Mouse (Mus musculus): ENCODE data around the gene Ncoa7. TPM values are rescaled to one million over a fixed set of nuclear protein-coding genes. Genes with fewer than 3 reads are reported as not detected.

The Ncoa7 gene
- total and polyA plus RNA-seq, 2 experiments from 2014 or later = 1.3 to 6.5 TPM

DNA sequence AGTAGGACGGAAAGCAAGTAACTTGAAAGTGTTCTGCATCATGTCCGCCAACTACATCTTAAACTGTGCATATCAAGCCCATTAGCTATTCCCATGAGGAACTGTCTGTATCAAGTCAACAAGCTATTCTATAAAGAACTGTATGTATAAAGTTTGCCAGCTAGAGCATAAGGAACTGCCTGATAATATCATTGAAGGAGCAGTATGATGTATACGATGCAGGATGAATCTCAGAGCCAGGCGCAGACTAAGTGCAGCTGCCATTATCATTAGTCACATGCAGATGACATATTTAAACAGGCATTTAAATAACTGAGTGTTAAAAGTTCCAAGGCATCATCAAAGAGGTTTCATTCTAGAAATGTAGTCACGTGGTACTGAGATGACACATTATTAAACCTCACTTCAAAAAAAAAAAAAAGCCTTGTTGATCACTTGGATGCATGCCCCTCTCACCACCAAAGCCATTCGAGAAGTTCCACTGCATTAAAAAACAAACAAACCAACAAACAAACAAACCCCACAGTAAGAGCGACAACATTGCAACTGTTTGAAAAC is 93.2 kb downstream of the Ncoa7 start:
- no peak for DNase-seq (ENCODE audit: low spot score)
- no peak overlapping the region for H3K27ac ChIP-seq (ENCODE audit: low read depth)
- WGBS = 77% methylated on average over 7 of the region's 7 CpGs
- H3K4me2 ChIP-seq (ENCODE audit: low read depth, low read length) = no peak overlapping the region
- H3K4me1 ChIP-seq (ENCODE audit: control insufficient read depth, insufficient read depth) = no peaks in the 10 kb centered on the region
- TF ChIP-seq CTCF (IDR thresholded peaks at IDR 0.05; ENCODE audit: low read depth) (no peak), EP300 (IDR thresholded peaks at IDR 0.05; ENCODE audit: low read depth) (no peak)
- no peak for ATAC-seq (ENCODE audit: insufficient read depth, low read depth)
- no peak overlapping the region for H3K9ac ChIP-seq (replicated peaks; ENCODE audit: low read depth, low read length)
- H3K9me3 ChIP-seq (replicated peaks; ENCODE audit: control insufficient read depth, low read length) = no peaks in the 10 kb centered on the region
- no peak overlapping the region for H3K4me3 ChIP-seq (ENCODE audit: low read depth, low read length)
- no peaks in the 10 kb centered on the region for H3K27me3 ChIP-seq (ENCODE audit: control insufficient read depth, insufficient read depth, low read length)
- no peaks in the 10 kb centered on the region for H3K36me3 ChIP-seq (replicated peaks; ENCODE audit: control insufficient read depth, insufficient read depth, low read length)

DNA sequence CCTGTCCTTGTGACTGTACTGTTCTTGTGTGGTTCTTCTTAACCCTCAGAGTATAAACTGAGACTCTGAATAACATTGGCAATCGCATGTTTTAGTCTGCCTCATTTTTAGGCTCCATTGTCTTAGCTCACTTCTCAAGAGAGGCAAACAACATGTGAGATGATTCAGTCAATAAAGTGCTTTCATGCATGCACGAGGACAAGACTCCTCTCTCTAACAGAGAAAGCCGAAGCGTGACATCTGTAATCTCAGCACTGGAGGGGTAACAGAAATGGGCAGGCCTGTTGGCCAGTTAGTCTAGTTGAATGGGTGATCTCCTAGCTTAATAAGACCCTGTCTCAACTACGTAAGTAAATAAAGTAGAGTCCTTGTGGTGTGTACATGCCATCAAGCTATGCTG is 95.1 kb downstream of the Ncoa7 start:
- no peak for TF ChIP-seq CTCF (IDR thresholded peaks at IDR 0.05; ENCODE audit: low read depth)
- TF ChIP-seq EP300 (IDR thresholded peaks at IDR 0.05; ENCODE audit: low read depth) = no peak
- ATAC-seq (ENCODE audit: insufficient read depth, low read depth) = no peak
- Histone ChIP-seq H3K4me3 (ENCODE audit: low read depth, low read length) (no peak overlapping the region), H3K4me2 (ENCODE audit: low read depth, low read length) (no peak overlapping the region), H3K4me1 (ENCODE audit: control insufficient read depth, insufficient read depth) (no peaks in the 10 kb centered on the region), H3K9ac (replicated peaks; ENCODE audit: low read depth, low read length) (no peak overlapping the region), H3K36me3 (replicated peaks; ENCODE audit: control insufficient read depth, insufficient read depth, low read length) (0 out of 2 replicates have a peak, but pooled peaks cover 9% of the 10 kb centered on the region), H3K9me3 (replicated peaks; ENCODE audit: control insufficient read depth, low read length) (no peaks in the 10 kb centered on the region), H3K27me3 (ENCODE audit: control insufficient read depth, insufficient read depth, low read length) (no peaks in the 10 kb centered on the region), H3K27ac (ENCODE audit: low read depth) (no peak overlapping the region)
- DNase-seq (ENCODE audit: low spot score) = no peak
- 91% methylated on average over 5 of the region's 5 CpGs for WGBS

DNA sequence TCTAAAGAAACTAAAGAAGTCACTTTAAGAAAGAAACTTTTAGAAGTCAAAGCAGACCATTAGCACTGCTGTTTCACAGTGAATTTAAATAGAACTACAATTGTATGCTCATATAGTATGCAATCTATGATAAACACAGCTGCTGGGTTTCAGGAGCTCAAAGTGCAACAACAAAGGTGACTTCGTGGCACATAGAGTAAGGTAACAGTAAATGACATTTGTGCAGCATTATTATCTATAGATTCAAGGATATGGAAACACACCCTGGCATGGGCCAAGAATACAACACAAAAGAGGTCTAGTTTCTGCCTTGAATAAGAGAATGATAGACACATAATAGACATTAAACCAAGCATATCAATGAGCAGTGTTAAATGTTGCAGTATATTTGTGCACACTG is 100.5 kb downstream of the Ncoa7 start:
- Histone ChIP-seq H3K4me2 (ENCODE audit: low read depth, low read length) (no peak overlapping the region), H3K4me3 (ENCODE audit: low read depth, low read length) (no peak overlapping the region), H3K36me3 (replicated peaks; ENCODE audit: control insufficient read depth, insufficient read depth, low read length) (0 out of 2 replicates have a peak, but pooled peaks cover 16% of the 10 kb centered on the region), H3K27ac (ENCODE audit: low read depth) (no peak overlapping the region), H3K9ac (replicated peaks; ENCODE audit: low read depth, low read length) (no peak overlapping the region), H3K4me1 (ENCODE audit: control insufficient read depth, insufficient read depth) (no peaks in the 10 kb centered on the region), H3K9me3 (replicated peaks; ENCODE audit: control insufficient read depth, low read length) (no peaks in the 10 kb centered on the region), H3K27me3 (ENCODE audit: control insufficient read depth, insufficient read depth, low read length) (no peaks in the 10 kb centered on the region)
- no peak for DNase-seq (ENCODE audit: low spot score)
- 90% methylated on average over 1 of the region's 1 CpGs for WGBS
- ATAC-seq (ENCODE audit: insufficient read depth, low read depth) = no peak
- TF ChIP-seq CTCF (IDR thresholded peaks at IDR 0.05; ENCODE audit: low read depth) = no peak
- TF ChIP-seq EP300 (IDR thresholded peaks at IDR 0.05; ENCODE audit: low read depth) = no peak

DNA sequence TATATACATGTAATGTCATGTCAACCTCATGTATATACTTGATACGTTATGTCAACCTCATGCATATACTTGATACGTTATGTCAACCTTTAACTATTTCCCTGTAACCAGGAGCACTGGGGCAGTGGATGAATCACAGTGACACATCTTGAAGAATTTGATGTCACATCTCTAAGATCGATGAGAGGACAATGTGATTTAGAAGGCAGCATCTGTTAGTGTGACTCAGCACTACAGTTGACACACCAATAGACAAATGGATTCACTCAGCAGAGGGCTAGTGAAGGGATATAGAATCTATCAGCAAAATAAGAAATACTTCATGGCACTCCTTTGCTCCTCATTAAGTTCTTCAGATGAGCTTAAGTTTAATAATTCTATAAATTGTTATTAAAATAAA is 116.3 kb downstream of the Ncoa7 start:
- WGBS = 86% methylated on average over 3 of the region's 3 CpGs
- H3K4me1 ChIP-seq (ENCODE audit: control insufficient read depth, insufficient read depth) = no peaks in the 10 kb centered on the region
- no peaks in the 10 kb centered on the region for H3K27me3 ChIP-seq (ENCODE audit: control insufficient read depth, insufficient read depth, low read length)
- H3K4me2 ChIP-seq (ENCODE audit: low read depth, low read length) = no peak overlapping the region
- no peak overlapping the region for H3K27ac ChIP-seq (ENCODE audit: low read depth)
- no peak for ATAC-seq (ENCODE audit: insufficient read depth, low read depth)
- no peaks in the 10 kb centered on the region for H3K9me3 ChIP-seq (replicated peaks; ENCODE audit: control insufficient read depth, low read length)
- H3K4me3 ChIP-seq (ENCODE audit: low read depth, low read length) = no peak overlapping the region
- no peak for TF ChIP-seq EP300 (IDR thresholded peaks at IDR 0.05; ENCODE audit: low read depth)
- no peak for TF ChIP-seq CTCF (IDR thresholded peaks at IDR 0.05; ENCODE audit: low read depth)
- peaks cover 16% of the 10 kb centered on the region for H3K36me3 ChIP-seq (replicated peaks; ENCODE audit: control insufficient read depth, insufficient read depth, low read length)
- no peak for DNase-seq (ENCODE audit: low spot score)
- H3K9ac ChIP-seq (replicated peaks; ENCODE audit: low read depth, low read length) = no peak overlapping the region

GRCm38 (mm10) chr10:30683449-30683848 is 119.7 kb downstream of the Ncoa7 start:
- Histone ChIP-seq H3K9ac (replicated peaks; ENCODE audit: low read depth, low read length) (no peak overlapping the region), H3K27ac (ENCODE audit: low read depth) (no peak overlapping the region), H3K36me3 (replicated peaks; ENCODE audit: control insufficient read depth, insufficient read depth, low read length) (no peaks in the 10 kb centered on the region), H3K4me1 (ENCODE audit: control insufficient read depth, insufficient read depth) (no peaks in the 10 kb centered on the region), H3K4me3 (ENCODE audit: low read depth, low read length) (no peak overlapping the region), H3K4me2 (ENCODE audit: low read depth, low read length) (no peak overlapping the region), H3K27me3 (ENCODE audit: control insufficient read depth, insufficient read depth, low read length) (no peaks in the 10 kb centered on the region), H3K9me3 (replicated peaks; ENCODE audit: control insufficient read depth, low read length) (no peaks in the 10 kb centered on the region)
- ATAC-seq (ENCODE audit: insufficient read depth, low read depth) (no peak), DNase-seq (ENCODE audit: low spot score) (no peak)
- TF ChIP-seq CTCF (IDR thresholded peaks at IDR 0.05; ENCODE audit: low read depth) = no peak
- TF ChIP-seq EP300 (IDR thresholded peaks at IDR 0.05; ENCODE audit: low read depth) = no peak
- 86% methylated on average over 4 of the region's 4 CpGs for WGBS

- ATAC-seq (ENCODE audit: insufficient read depth, low read depth) (no peak), DNase-seq (ENCODE audit: low spot score) (no peak)
- H3K27ac ChIP-seq (ENCODE audit: low read depth) = no peak overlapping the region
- no peaks in the 10 kb centered on the region for H3K36me3 ChIP-seq (replicated peaks; ENCODE audit: control insufficient read depth, insufficient read depth, low read length)
- no peak overlapping the region for H3K9ac ChIP-seq (replicated peaks; ENCODE audit: low read depth, low read length)
- H3K4me1 ChIP-seq (ENCODE audit: control insufficient read depth, insufficient read depth) = no peaks in the 10 kb centered on the region
- no peaks in the 10 kb centered on the region for H3K9me3 ChIP-seq (replicated peaks; ENCODE audit: control insufficient read depth, low read length)
- TF ChIP-seq CTCF (IDR thresholded peaks at IDR 0.05; ENCODE audit: low read depth) (no peak), EP300 (IDR thresholded peaks at IDR 0.05; ENCODE audit: low read depth) (no peak)
- no peak overlapping the region for H3K4me3 ChIP-seq (ENCODE audit: low read depth, low read length)
- WGBS = 93% methylated on average over 2 of the region's 2 CpGs
- H3K4me2 ChIP-seq (ENCODE audit: low read depth, low read length) = no peak overlapping the region
- H3K27me3 ChIP-seq (ENCODE audit: control insufficient read depth, insufficient read depth, low read length) = no peaks in the 10 kb centered on the region
Observed at GRCm38 (mm10) chr10:30679756-30680155, 123.4 kb downstream of the Ncoa7 start.

All from heart, postnatal 0 days (tissue).